Mouse (Mus musculus): ENCODE measurements around the gene Tmem198b.
"Not testable (repeated sequence)": the region's sequence is repeated elsewhere in the genome, so short reads cannot be mapped to it uniquely, and the experiment has no call there.

Gene Tmem198b

DNA sequence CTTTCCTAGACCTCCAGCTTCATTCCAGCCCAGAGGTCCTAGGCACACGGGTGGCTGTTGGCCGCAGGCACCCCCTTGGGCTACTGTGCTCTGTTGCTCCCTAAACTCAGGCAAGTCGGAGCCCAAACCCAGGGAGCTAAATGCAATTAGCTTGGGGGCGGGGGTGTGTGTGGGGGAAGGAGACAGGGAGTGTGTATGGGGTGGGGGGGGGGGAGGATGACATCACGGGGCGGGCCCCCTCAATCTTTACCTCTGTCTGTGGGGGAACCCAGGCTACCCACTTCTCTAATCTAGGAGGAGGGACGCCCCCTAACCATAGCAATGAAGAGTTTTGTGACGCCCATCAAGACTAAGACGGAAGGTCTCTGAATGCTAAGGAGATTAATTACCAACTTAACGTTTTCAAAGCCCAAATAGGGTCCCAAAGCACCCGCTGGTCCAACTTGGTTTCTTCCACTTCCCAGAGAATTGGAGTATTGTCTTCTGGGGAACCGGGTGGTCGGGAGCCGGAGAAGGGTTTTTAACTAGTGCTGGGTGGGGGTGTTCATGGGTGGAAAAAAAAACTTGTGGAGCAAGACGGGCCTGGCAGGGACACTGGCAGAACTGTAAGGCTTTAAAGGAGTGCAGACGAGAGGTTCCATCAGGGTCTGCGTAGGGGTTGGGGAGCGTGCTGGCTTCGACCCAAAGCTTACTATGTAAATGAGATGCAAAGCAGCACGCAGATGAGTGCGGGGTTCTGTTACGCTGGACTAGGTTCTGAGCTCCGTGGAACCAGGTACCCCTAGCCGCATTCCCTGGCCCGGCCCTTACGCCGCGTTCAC is at the start of gene Tmem198b:
Gene Tmem198b, minus strand, starts transcription at position 100 of the 821 bp plus-strand sequence.
- DNase-seq (ENCODE audit: inconsistent ontology term) = peak; percentile 90

DNA sequence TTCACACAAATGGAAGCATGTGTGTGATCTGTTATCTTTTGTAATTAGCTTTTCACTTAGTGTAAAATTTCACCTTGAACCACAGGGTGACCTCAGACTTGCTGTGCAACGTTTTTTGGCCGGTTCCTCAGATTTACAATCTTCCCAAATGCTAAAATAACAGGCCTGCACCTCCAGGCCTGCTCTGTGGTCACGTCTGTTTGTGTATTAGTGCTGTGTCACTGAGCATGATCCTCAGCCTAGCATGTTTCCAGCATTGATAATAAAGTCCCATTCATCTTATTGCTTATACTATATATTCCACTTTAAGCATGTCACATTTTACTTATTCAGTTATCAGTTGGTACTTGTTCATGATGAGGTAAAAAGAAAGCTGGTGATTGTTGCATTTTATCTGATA is 46.2 kb upstream of the Tmem198b start:
- no peak for DNase-seq (ENCODE audit: inconsistent ontology term)

DNA sequence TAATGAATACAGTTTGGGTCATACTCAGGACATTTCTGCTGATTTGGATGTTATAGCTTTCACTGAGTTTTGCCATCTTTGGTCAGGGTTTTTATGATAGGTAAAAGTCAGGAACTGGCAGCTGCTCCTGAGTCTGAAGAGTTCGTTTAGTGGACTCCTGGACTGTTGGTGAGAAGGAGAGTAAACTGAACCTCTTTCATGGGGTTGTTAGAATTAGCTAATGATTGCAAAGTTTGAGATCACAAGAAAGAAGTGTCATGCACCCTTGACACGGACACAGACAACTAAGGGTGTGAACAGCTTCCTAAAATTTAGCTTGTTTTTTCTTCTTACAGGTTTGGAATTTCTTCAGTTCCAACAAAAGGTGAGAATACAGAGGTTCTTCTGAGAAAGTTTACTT is 44.3 kb upstream of the Tmem198b start:
- DNase-seq (ENCODE audit: inconsistent ontology term) = no peak

DNA sequence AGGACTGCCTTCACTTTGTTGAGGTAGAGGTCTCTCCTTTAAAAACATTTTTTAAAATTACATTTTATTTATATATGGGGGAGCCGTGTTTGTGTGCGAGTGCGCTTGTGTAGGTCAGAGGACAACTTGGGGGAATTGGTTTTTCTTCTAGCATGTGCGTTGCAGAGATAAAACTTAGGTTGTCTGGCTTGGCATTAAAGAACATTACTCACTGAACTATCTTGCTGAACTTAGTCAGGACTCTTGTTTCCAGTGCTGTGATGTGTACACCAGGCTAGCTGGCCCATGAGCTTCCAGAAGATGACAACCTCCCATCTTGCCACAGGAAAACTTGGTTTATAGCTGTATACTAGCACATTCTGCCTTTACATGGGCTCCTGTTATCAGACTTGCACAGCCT is 42.5 kb upstream of the Tmem198b start:
- no peak for DNase-seq (ENCODE audit: inconsistent ontology term)

DNA sequence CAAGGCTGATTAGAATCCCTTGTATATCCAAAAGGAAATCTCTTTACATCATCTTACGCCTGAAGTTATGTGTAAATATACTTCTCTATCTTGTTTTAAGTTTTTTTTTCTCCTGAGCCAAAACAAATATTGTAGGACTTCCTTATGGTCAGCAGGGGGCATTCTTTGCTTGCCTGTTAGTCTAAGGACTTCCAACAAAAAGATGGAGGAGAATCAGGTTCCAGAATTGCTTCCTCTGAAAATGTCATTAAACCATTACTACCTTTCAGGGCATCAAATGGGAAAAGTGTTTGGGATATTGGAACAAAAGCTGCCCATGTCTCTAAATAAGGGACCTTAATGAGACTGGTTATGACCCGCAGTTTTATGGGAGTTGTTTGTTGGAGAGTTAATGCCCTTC is 41.3 kb upstream of the Tmem198b start:
- peak; percentile 30 for DNase-seq (ENCODE audit: inconsistent ontology term)

DNA sequence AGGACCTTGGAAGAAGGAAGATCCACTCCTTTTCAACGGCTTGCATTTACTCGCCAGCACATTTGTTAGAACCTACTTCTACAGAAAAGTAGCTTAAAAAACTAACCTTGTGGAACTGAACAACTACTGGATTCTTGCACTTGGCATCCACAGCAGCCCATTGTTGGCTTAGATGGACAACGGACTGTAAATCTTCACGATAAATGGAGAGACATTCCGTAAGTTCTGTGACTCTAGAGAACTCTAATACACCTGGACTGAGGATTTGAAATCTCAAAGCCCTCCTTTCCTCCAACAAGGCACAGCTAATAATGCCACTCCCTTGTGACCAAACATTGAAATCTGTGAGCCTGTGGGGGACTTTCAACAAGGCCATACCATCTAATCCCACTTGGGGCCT is 39.1 kb upstream of the Tmem198b start:
- DNase-seq (ENCODE audit: inconsistent ontology term) = no peak

DNA sequence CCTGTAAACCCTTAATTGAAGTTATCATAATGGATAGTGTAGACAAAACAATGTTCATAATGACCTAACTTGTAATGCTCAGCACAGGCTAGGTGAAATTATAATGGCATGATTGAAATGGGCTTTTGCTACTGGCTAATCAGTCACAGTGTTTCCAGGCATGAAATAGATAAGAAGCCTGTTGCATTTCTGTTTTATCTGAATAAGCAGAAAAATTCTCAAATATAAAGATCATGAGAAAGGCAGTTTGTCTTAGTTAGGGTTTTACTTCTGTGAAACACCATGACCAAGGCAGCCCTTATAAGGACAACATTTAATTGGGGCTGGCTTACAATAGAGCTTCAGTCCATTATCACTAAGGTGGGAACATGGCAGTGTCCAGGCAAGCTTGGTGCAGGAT is 36.4 kb upstream of the Tmem198b start:
- DNase-seq (ENCODE audit: inconsistent ontology term) = no peak

DNA sequence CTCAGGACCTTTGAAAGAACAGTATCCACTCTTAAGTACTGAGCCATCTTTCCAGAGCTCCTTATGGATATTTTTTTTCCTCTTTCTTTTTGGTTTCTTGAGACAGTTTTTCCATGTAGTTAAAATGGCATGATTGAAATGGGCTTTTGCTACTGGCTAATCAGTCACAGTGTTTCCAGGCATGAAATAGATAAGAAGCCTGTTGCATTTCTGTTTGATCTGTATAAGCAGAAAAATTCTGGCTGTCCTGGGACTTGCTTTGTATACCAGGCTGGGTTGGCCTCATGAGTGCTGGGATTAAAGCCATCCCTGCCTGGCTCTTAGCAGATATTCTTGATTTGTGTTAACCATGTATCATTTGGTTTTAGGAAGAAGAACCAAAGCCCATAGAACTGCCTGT is 35.3 kb upstream of the Tmem198b start:
- no peak for DNase-seq (ENCODE audit: inconsistent ontology term)

DNA sequence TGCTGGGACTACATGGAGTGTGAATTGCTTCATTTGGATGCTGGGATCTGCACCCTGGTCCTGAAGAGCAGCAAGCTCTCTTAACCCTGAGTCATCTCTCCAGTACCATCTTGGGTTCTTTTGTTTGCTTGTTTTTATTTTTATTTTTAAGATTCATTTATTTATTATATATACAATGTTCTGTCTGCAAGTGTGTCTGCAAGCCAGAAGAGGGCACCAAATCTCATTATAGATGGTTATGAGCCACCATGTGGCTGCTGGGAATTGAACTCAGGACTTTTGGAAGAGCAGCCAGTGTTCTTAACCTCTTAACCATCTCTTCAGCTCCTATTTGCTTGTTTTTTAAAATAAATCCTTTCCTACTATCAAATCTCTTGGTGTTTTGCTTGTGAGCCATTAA is 33.2 kb upstream of the Tmem198b start:
- no peak for DNase-seq (ENCODE audit: inconsistent ontology term)

DNA sequence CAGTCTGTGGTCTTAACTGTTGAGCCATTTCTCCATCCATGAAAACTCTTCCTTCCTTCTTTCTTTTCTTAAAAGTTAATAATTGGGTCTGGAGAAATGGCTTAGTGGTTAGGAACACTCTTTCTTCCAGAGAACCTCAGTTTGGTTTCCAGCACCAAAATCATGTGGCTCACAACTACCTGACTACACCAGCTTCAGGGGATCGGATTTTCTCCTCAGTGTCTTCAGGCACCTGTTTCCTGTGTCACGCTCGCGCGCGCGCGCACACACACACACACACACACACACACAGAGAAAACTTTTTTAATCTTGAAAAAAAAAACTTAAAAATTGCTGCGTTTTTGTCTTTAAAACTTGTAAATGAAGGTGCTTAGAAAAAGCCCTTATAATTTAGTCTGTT is 19.7 kb upstream of the Tmem198b start:
- DNase-seq (ENCODE audit: inconsistent ontology term) = no peak

DNA sequence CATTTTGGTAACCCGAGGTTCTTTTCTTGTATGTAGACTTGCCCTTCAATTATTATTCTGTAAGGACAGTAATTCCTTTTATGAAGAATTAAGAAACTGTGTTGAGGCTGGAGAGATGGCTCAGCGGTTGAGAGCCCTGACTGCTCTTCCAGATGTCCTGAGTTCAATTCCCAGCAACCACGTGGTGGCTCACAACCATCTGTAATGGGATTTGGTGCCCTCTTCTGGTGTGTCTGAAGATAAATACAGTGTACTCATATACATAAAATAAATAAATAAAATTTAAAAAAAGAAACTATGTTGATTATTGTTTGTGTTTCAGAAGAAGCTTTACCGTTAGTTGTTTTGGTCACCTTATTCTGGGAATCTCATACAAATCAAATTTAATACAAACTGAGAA is 18.9 kb upstream of the Tmem198b start:
- not testable (repeated sequence) for DNase-seq (ENCODE audit: inconsistent ontology term)

DNA sequence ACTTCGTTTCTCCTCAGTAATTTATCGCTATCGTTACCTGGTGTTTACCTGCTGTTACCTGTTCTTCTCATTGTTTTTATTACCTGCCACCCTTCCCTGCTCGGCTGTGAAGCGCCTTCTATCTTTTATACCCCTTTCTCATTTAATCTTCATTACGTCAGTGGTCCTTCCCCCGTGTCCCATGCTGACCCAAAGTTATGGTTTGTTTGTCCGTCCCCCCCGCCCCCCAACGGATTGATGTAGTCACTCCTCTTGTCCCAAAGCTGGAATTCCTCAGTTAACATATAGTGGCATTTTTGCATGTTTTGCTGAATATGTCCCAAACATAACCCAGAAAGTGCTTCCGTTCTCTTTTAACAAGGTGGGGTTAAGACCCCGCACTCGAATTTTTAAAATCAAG is 18.0 kb upstream of the Tmem198b start:
- DNase-seq (ENCODE audit: inconsistent ontology term) = peak; percentile 57

DNA sequence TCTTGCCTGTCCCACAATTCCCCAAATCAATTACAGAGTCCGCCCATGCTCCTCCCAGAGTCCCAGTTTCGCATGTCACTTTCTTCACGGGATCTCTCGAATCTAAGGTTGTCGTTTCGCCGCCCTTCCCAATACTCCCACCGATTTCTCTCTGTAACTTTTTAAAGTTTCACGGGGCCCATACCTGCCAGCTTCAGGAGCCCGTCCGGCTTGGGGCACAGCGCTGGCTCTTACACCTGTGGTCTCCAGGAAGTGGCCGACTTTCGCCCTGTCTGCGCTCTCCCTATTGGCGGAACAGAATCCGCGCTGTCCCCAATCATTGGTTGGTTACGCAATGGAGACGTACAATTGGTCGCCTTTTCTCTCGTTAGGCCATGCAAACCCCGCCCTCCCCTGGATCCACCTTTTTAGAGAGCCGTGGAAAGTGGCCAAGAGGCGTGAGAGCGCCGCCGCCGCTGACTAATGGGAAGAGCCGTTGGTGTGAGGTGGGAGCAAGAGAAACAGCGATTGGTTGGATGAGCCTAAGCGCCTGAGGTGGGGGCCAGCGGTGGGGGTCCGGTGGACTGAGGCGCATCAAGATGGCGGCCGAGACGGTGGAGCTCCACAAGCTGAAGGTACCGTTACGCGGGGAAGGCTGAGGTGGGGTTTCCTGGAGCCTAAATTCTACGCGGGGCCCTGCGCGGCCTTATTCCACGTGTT is 17.3 kb upstream of the Tmem198b start, which contains the start of gene Ormdl2:
Gene Ormdl2, minus strand, starts transcription at position 288 of the 699 bp plus-strand sequence.
- peak; percentile 100 for DNase-seq (ENCODE audit: inconsistent ontology term)

DNA sequence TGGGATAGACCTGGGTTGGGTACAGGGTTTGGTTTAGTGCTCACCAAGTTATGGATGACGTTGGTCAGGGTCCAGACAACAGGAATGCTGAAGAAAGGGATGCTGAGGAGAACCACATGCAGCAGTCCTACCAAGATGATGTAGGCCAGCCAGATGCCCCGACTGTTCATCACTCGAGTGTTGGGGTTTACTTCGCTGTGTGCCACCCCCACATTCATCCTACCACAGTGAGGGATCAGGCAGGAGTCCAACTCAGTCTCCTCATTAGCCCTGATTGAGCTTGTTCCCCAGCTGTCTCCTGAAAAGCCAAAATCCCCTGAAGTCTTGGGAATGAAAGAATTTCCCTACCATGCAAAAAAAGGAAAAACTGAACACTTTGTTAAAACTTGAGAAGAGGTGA is 16.0 kb upstream of the Tmem198b start:
- DNase-seq (ENCODE audit: inconsistent ontology term) = no peak

DNA sequence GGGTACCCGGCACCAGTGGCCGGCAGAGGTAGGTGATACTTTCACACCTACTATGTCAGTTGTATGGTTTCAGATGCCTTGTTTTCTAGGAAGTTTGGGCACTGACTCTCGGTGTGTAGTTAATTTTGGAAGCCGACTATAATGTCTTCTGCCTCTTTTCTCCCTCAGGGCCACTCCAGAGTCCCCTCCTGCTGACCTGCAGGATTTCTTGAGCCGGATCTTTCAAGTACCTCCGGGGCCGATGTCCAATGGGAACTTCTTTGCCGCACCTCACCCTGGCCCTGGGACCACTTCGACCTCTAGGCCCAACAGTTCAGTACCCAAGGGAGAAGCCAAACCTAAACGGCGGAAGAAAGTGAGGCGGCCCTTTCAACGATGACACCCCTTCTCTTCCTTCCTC is 12.9 kb upstream of the Tmem198b start, which contains the start of gene Sarnp:
Gene Sarnp, plus strand, starts transcription at position 301 of the 400 bp plus-strand sequence.
- DNase-seq (ENCODE audit: inconsistent ontology term) = no peak

DNA sequence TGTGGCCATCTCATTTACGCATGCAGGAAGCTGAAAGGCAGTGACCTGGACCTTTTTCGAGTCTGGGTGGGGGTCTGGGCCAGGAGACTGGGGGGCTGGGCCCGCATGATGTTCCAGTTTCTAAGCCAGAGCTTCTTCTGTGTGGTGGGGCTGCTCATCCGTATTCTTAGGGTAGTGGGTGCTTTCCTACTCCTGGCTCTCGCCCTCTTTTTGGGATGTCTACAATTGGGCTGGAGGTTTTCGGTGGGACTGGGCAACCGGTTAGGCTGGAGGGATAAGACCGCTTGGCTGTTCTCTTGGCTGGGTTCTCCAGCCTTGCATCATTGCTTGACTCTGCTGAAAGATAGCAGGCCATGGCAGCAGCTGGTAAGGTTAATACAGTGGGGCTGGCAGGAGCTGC is 2.8 kb upstream of the Tmem198b start:
- DNase-seq (ENCODE audit: inconsistent ontology term) = no peak

DNA sequence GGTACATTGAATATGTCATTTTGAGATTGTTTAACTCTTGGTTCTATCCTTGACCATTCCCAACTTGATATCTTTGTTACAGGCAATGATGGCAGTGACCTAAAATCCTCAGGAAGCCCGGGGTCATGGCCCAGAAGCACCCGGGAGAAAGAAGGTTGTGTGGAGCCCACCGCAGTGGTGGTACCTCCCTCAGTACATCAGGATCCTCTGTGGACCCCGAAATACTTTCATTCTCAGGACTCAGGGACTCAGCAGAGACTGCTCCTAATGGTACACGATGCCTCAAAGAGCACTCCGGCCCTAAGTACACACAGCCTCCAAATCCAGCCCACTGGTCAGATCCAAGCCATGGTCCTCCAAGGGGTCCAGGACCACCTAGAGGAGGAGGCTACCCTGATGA is 1.9 kb upstream of the Tmem198b start:
- no peak for DNase-seq (ENCODE audit: inconsistent ontology term)

DNA sequence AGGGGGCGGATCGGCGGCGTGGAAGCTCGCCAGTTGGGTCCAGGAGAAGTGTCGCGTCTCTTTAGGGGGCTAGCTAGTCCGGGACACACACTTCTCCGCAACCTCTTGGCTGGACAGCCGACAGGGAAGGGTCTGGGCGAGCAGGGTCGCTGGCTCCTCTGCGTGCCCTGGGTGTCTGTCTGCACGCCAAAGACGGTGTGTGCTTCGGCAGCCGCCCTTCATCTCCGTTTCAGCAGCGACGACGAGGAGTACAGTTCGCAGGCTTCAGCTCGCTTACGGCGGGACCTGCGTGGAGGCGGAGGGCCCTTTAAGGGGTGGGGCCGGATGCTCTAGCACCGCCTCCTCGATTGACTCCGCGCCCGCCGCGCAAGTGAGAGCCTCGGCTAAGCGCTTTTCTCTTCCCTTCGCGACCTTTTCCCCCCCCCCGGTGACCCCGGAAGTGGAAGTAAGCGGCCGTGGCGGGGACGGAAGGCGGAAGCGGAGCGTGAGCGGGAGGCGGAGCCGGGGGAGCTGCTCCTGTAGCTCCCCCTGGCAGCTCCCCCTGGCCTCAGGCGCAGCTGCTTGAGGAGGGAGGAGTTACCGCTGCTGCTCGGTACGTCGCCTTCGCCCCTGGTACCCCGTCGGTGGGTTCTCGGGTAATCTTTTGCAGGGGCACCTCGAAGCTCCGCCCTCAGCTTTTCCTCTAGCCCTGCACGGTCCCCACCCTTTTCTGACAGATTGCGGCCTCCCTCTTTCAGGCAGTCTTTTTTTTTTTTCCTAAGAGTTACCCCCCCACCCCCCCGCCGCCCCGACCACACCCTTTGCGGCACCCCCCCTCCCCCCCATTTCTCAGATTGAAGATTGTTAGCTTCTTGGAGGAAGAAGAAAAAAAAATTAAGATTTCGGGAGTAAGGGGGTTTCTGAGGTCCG is 1.2 kb upstream of the Tmem198b start:
- peak; percentile 100 for DNase-seq (ENCODE audit: inconsistent ontology term)

DNA sequence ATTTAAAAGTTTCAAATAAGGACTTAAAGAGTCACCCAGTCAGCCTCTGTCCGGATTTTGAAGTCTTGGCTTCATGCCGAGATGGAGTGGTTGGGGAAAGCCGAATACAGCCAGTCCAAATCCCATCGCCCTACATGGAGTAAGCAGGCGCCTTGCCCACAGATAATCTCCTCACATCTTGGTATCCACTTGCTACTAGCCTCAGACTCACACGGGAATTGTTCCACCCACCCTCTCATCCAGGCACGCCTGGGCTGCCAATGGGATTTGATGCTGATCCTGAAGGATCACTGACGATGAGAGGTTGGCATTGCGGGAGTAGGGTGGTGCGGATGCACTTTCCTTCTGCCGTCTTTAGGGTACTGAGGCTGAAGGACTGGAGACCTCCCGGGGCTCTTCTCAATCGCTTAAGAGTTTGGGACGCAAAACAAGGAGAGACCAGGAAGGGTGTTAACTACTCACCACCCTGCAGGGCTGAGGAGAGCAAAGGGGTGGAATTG is 349 bp downstream of the Tmem198b start, which contains the start of gene Dnajc14:
Gene Dnajc14, plus strand, starts transcription at position 292 of the 500 bp plus-strand sequence.
- DNase-seq (ENCODE audit: inconsistent ontology term) = peak; percentile 83

DNA sequence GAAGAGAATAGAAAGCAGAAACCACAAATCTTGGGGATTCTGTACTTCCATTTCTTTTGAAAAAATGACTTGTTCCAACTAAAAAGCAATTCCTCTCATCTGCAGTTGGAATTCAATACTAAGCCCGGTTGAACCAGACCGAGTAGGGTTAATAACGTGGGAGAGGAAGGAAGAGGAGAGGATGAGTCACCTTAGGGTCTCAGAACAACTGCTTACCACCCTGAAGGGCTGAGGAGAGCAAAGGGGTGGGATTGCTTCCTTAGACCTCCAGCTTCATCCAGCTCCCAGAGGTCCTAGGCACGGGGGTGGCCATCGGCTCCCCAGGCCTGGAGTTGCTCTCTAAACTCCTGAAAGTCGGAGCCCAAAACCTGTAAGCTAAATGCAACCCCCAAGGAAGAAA is 809 bp downstream of the Tmem198b start:
- no peak for DNase-seq (ENCODE audit: inconsistent ontology term)

DNA sequence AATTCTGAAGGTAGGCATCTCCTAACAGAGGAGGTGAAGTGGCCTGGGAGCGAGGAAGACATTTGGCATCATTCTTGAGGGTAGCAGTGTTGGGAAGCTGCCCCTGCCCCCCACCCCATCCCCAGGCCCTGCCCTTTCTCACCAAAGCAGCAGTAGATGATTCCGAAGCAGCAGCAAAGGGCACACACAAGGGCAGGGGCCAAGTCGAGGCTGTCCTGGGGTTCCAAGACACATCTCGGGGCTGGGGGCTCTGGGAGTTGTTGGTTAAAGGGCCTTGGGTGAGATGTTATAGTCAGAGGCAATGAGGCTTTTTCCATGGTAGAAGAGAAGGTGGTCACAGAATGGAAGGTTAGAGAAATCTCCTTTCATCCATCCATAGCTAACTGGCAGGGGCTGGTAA is 1.2 kb downstream of the Tmem198b start:
- no peak for DNase-seq (ENCODE audit: inconsistent ontology term)

Data from Muller cell, postnatal 12 days (primary cell).